Comparison of ENCODE assay signal across 8 mouse cellular contexts in the genomic region with DNA sequence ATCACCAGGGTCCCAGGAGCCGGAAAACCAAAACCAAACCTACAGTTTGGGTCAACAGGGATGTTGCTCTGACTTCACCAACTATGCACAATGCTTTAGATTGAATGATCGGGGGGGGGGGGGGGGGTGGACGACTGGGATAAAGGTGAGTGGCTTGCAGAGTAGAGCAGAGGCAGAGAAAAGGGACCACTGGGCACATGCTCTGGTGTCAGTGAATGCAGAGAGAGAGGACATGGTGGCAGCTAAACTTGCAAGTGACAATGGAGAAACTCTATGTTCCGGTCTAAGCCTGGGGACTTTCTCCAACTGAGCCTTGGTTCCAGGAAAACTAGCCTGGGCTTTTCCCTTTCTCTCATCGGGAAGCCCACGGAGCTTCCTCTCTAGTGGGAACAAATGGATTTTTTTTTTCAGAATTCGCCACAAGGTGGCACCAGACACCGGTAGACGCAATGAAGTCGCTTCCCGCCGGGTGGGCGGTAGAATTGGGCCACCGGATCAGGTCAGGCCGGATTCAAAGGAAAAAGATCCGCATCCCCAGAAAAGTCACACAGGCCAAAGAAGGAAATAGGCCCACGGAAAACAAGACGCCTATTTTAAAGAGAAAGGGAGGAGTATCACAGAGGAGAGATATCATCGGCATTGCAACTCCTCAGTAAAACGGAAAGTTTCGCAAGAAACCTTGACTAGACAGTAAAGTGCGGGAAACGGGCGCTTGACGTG. TPM values are rescaled to one million over a fixed set of nuclear protein-coding genes. Genes with fewer than 3 reads are reported as not detected.
A peak's percentile ranks its signal among the peaks of the same experiment; 100 is the strongest.
DNase-seq lines count a peak whose midpoint lies in the region; ATAC-seq and TF ChIP-seq lines count a peak whose summit lies in the region.

No protein-coding gene starts in this region.

- ATAC-seq in embryonic facial prominence, embryonic 13.5 days (ENCODE audit: insufficient number of reproducible peaks, insufficient read depth, low FRiP score, low TSS enrichment, low read depth), result no peak
- peak; percentile 78 for ATAC-seq in limb, embryonic 14.5 days (ENCODE audit: low FRiP score, low read depth)
- ATAC-seq in midbrain, embryonic 16.5 days, result peak; percentile 48; the same call in 1 of the 2 replicates

- H3K36me3 ChIP-seq in embryonic facial prominence, embryonic 13.5 days, result no peaks in the 10 kb centered on the region
- H3K36me3 ChIP-seq in limb, embryonic 14.5 days (ENCODE audit: control insufficient read depth, insufficient read depth, low read length), result peaks cover 5% of the 10 kb centered on the region; the same call in 1 of the 2 replicates
- H3K36me3 ChIP-seq in midbrain, embryonic 16.5 days (ENCODE audit: control insufficient read depth, insufficient read depth, low read length), result no peaks in the 10 kb centered on the region

- whole genome bisulfite sequencing in embryonic facial prominence, embryonic 13.5 days, result 8% methylated on average over 24 of the region's 25 CpGs
- WGBS in limb, embryonic 14.5 days, result 5% methylated on average over 25 of the region's 25 CpGs
- WGBS in midbrain, embryonic 16.5 days, result 7% methylated on average over 25 of the region's 25 CpGs

- peak overlapping the region; percentile 61; the same call in 1 of the 2 replicates for H3K9ac ChIP-seq in embryonic facial prominence, embryonic 13.5 days
- H3K9ac ChIP-seq in limb, embryonic 14.5 days (ENCODE audit: low read depth, low read length, severe bottlenecking), result peak overlapping the region; percentile 51
- 0 out of 2 replicates have a peak overlapping the region, but pooled peaks have one; percentile 30 for H3K9ac ChIP-seq in midbrain, embryonic 16.5 days (ENCODE audit: low read depth, low read length)

- H3K4me3 ChIP-seq in embryonic facial prominence, embryonic 13.5 days, result peak overlapping the region; percentile 42
- peak overlapping the region; percentile 39 for H3K4me3 ChIP-seq in limb, embryonic 14.5 days (replicated peaks; ENCODE audit: low read length)
- peak overlapping the region; percentile 32 for H3K4me3 ChIP-seq in midbrain, embryonic 16.5 days (ENCODE audit: low read depth, low read length)

- no peaks in the 10 kb centered on the region for H3K9me3 ChIP-seq in embryonic facial prominence, embryonic 13.5 days
- H3K9me3 ChIP-seq in limb, embryonic 14.5 days (ENCODE audit: control insufficient read depth, low read length), result no peaks in the 10 kb centered on the region
- no peaks in the 10 kb centered on the region for H3K9me3 ChIP-seq in midbrain, embryonic 16.5 days (replicated peaks; ENCODE audit: control insufficient read depth, low read length, poor library complexity, severe bottlenecking)

- H3K4me2 ChIP-seq in embryonic facial prominence, embryonic 13.5 days, result peak overlapping the region; percentile 70
- peak overlapping the region; percentile 71 for H3K4me2 ChIP-seq in limb, embryonic 14.5 days (replicated peaks; ENCODE audit: low read depth, low read length, severe bottlenecking)
- H3K4me2 ChIP-seq in midbrain, embryonic 16.5 days (ENCODE audit: low read length), result peak overlapping the region; percentile 75

- DNase-seq in 416B (ENCODE audit: low read depth), result peak; percentile 85
- peak; percentile 72 to 85 for DNase-seq in adrenal gland, postnatal 36 days
- peak; percentile 88 for DNase-seq in heart, adult 8-10 months (ENCODE audit: low spot score)
- peak; percentile 56 to 73 for DNase-seq in kidney, adult 8-10 months
- DNase-seq in limb, embryonic 14.5 days (ENCODE audit: low spot score), result peak; percentile 90
- peak; percentile 56 to 73 for DNase-seq in spleen, postnatal 10 days (ENCODE audit: low spot score in 2 of 2)

- 0 out of 2 replicates have a peak, but pooled peaks cover 3% of the 10 kb centered on the region for H3K4me1 ChIP-seq in embryonic facial prominence, embryonic 13.5 days
- H3K4me1 ChIP-seq in limb, embryonic 14.5 days (ENCODE audit: control insufficient read depth, insufficient read depth, low read length), result 0 out of 2 replicates have a peak, but pooled peaks cover 5% of the 10 kb centered on the region
- H3K4me1 ChIP-seq in midbrain, embryonic 16.5 days (ENCODE audit: control insufficient read depth, insufficient read depth, low read length), result peaks cover 3% of the 10 kb centered on the region

- H3K27me3 ChIP-seq in embryonic facial prominence, embryonic 13.5 days, result no peaks in the 10 kb centered on the region
- no peaks in the 10 kb centered on the region for H3K27me3 ChIP-seq in limb, embryonic 14.5 days (ENCODE audit: control insufficient read depth, insufficient read depth, low read length)
- H3K27me3 ChIP-seq in midbrain, embryonic 16.5 days (ENCODE audit: control insufficient read depth, insufficient read depth, low read depth, low read length), result peaks cover 2% of the 10 kb centered on the region

- TF ChIP-seq POLR2A in limb, embryonic 14.5 days (IDR thresholded peaks at IDR 0.05; ENCODE audit: borderline replicate concordance, extremely low read depth, insufficient read depth, insufficient read length), result no peak

- no peak overlapping the region for H3K27ac ChIP-seq in embryonic facial prominence, embryonic 13.5 days
- no peak overlapping the region for H3K27ac ChIP-seq in limb, embryonic 14.5 days (replicated peaks; ENCODE audit: low read depth, low read length)
- H3K27ac ChIP-seq in midbrain, embryonic 16.5 days (ENCODE audit: low read length), result no peak overlapping the region

RNA-seq across cellular contexts. Expression of a gene that starts 32.5 kb away (rescaled TPM):
- total RNA-seq in adrenal gland, postnatal 36 days (2021), result 1 to 10 TPM; 1.1 to 1.2 TPM
- 1.3 and 1.4 TPM in 2 replicates for polyA plus RNA-seq in embryonic facial prominence, embryonic 13.5 days (2015; fragmentation: Nextera tagmentation; extraction: Ambion mirVana)
- total RNA-seq in heart, adult 8-10 months (2022), result 1 to 10 TPM in 3 of 4 experiments, under 1 TPM in 1; 0.97 to 1.7 (median 1.2) TPM
- 3.8 and 4.0 TPM in 2 replicates for polyA plus RNA-seq in limb, embryonic 14.5 days (2012; rRNA removed)
- 2.6 and 4.5 TPM in 2 replicates for polyA plus RNA-seq in limb, embryonic 14.5 days (2014; fragmentation: Nextera tagmentation; extraction: Ambion mirVana)
- polyA plus RNA-seq in midbrain, embryonic 16.5 days (2015; fragmentation: Nextera tagmentation; extraction: Ambion mirVana), result 0.16 and 0.32 TPM in 2 replicates
